Mouse (Mus musculus): ENCODE results near the gene Tmprss6.

DNA sequence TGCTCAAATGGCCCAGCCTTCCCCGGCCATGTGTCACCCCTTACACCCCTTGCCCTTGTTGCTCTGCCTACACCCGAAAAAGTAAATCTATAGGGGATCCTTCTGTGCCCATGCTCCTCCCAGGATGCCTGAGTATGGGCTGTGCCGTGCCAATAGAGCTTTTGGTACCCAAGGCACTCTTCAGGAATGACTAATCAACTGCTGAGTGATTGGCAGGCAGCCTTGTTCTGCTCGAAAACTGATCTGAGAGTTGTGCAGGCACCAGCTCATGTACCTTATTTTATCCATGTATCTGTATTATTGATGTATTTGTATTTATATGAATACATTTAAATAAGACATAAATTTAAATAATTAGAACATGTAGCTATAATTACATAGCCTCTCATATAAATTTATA, 18.6 kb upstream of the Tmprss6 start:
- no peak for TF ChIP-seq CTCF (IDR thresholded peaks at IDR 0.05; ENCODE audit: borderline replicate concordance, insufficient read depth, low read length)
- TF ChIP-seq POLR2A (IDR thresholded peaks at IDR 0.05; ENCODE audit: low read depth, low read length), result no peak
